Mouse (Mus musculus) cerebral cortex, adult 2 months (tissue): Measurements from ENCODE around the gene Cyp2t4.

Experiments
- WGBS: fragments of 180-500 bp; shearing (Covaris S2); methylation state at CpG from one replicate; pipeline ENCODE4 v1.1.7; 2018; 5-methylcytosine and 5-hydroxymethylcytosine counted together

Gene Cyp2t4

GRCm38 (mm10) chr7:27153205-27153764, at the start of gene Cyp2t4:
Gene Cyp2t4, plus strand, starts transcription at chr7:27153714.
- 42% methylated on average over 10 of the region's 10 CpGs for WGBS

GRCm38 (mm10) chr7:27104882-27105281, 48.6 kb upstream of the Cyp2t4 start:
- WGBS, result 57% methylated on average over 5 of the region's 5 CpGs

GRCm38 (mm10) chr7:27111038-27111437, 42.5 kb upstream of the Cyp2t4 start:
- WGBS, result 90% methylated on average over 1 of the region's 1 CpGs

GRCm38 (mm10) chr7:27111987-27112386, 41.5 kb upstream of the Cyp2t4 start:
- 72% methylated on average over 3 of the region's 3 CpGs for WGBS

- WGBS, result 54% methylated on average over 4 of the region's 4 CpGs
Measured at GRCm38 (mm10) chr7:27118033-27118511, 35.4 kb upstream of the Cyp2t4 start.

GRCm38 (mm10) chr7:27119676-27120075, 33.8 kb upstream of the Cyp2t4 start, which contains the start of gene Cyp2f2:
Gene Cyp2f2, plus strand, starts transcription at chr7:27119909.

GRCm38 (mm10) chr7:27124305-27124832, 29.1 kb upstream of the Cyp2t4 start:
- 77% methylated on average over 5 of the region's 5 CpGs for WGBS

GRCm38 (mm10) chr7:27124969-27125368, 28.5 kb upstream of the Cyp2t4 start:
- WGBS, result 90% methylated on average over 4 of the region's 4 CpGs

GRCm38 (mm10) chr7:27128162-27128561, 25.4 kb upstream of the Cyp2t4 start:
- WGBS, result 45% methylated on average over 3 of the region's 3 CpGs

- 87% methylated on average over 13 of the region's 13 CpGs for WGBS
Measured at GRCm38 (mm10) chr7:27128946-27129345, 24.6 kb upstream of the Cyp2t4 start.

- 85% methylated on average over 12 of the region's 12 CpGs for WGBS
Measured at GRCm38 (mm10) chr7:27129811-27130210, 23.7 kb upstream of the Cyp2t4 start.

- WGBS, result 88% methylated on average over 22 of the region's 22 CpGs
Measured at GRCm38 (mm10) chr7:27130521-27131370, 22.8 kb upstream of the Cyp2t4 start.

- 64% methylated on average over 2 of the region's 2 CpGs for WGBS
Measured at GRCm38 (mm10) chr7:27131387-27131786, 22.1 kb upstream of the Cyp2t4 start.

GRCm38 (mm10) chr7:27132588-27132987, 20.9 kb upstream of the Cyp2t4 start:
- WGBS, result 13% methylated on average over 10 of the region's 10 CpGs

GRCm38 (mm10) chr7:27133156-27133555, 20.4 kb upstream of the Cyp2t4 start:
- WGBS, result 69% methylated on average over 12 of the region's 12 CpGs

GRCm38 (mm10) chr7:27133757-27134156, 19.8 kb upstream of the Cyp2t4 start:
- 85% methylated on average over 4 of the region's 4 CpGs for WGBS

- WGBS, result 64% methylated on average over 8 of the region's 8 CpGs
Measured at GRCm38 (mm10) chr7:27136410-27136996, 17.0 kb upstream of the Cyp2t4 start.

- 37% methylated on average over 13 of the region's 13 CpGs for WGBS
Measured at GRCm38 (mm10) chr7:27156005-27156404, 2.5 kb downstream of the Cyp2t4 start.

GRCm38 (mm10) chr7:27158171-27158570, 4.7 kb downstream of the Cyp2t4 start:
- WGBS, result 91% methylated on average over 9 of the region's 9 CpGs

GRCm38 (mm10) chr7:27159256-27159655, 5.7 kb downstream of the Cyp2t4 start:
- 93% methylated on average over 6 of the region's 6 CpGs for WGBS

GRCm38 (mm10) chr7:27159882-27160281, 6.4 kb downstream of the Cyp2t4 start:
- WGBS, result 10% methylated on average over 8 of the region's 8 CpGs

GRCm38 (mm10) chr7:27160921-27161320, 7.4 kb downstream of the Cyp2t4 start:
- WGBS, result 63% methylated on average over 3 of the region's 3 CpGs
